Mouse (Mus musculus) urinary bladder, postnatal 4 days (tissue): Measurements from ENCODE around the gene Slirp.
"Not testable (repeated sequence)": the region's sequence is repeated elsewhere in the genome, so short reads cannot be mapped to it uniquely, and the experiment has no call there.

Experiments used
- DNase-seq, 2 experiments: peaks; one replicate each; pipeline ENCODE4 v3.0.0; 2021 to 2022; ENCODE audit warnings: low spot score in 2 of 2

Slirp gene

GRCm38 (mm10) chr12:87428885-87429284 lies 14.8 kb upstream of the Slirp start:
- DNase-seq: no peak

DNA sequence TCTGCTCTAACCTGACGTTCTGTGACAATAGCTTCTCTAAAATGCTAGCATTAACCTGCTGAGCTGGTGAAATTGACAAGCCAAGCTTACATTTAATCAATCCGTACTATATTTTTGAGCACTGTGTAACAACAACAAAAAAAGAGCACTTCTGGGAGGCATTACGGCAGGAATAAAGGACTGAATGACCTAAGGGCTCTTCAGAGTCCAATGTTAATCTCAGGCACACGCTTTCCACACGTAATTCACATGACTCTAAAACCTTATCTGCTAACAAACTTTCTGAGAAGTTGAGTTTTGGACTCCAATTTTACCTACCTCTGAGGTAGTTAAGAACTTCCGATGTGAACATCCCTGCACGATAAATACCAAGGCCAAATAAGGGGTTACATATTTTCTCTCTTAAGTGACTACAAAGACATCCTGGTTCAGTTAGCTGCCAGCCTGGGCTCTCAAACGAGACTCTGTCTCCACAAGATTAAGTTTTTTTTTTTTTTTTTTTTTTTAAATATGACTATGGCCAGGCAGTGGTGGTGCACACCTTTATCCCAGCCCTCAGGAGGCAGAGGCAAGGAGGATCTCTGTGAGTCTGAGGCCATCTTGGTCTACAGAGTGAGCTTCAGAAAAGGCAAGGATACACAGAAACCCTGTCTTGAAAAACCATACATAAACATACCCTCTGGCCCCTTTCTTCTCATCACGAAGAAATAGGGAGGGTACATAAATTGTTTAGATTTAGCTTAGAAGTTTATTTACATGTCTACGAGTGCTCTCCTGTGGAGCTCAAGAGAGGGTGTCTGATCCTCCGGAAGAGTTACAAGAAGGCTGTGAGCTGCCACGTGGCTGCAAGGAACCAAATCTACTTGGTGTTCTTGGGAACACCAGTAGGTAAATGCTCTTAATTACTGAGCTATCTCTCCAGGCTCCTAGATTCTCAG lies 1.2 kb upstream of the Slirp start:
- no peak for DNase-seq

GRCm38 (mm10) chr12:87443115-87443699 lies 489 bp upstream of the Slirp start:
- DNase-seq: peak in 1 of 2 experiments; percentile 61

- no peak for DNase-seq
Observed at GRCm38 (mm10) chr12:87444211-87444610, 515 bp downstream of the Slirp start.

GRCm38 (mm10) chr12:87449456-87449855 lies 5.8 kb downstream of the Slirp start:
- DNase-seq: no peak

DNA sequence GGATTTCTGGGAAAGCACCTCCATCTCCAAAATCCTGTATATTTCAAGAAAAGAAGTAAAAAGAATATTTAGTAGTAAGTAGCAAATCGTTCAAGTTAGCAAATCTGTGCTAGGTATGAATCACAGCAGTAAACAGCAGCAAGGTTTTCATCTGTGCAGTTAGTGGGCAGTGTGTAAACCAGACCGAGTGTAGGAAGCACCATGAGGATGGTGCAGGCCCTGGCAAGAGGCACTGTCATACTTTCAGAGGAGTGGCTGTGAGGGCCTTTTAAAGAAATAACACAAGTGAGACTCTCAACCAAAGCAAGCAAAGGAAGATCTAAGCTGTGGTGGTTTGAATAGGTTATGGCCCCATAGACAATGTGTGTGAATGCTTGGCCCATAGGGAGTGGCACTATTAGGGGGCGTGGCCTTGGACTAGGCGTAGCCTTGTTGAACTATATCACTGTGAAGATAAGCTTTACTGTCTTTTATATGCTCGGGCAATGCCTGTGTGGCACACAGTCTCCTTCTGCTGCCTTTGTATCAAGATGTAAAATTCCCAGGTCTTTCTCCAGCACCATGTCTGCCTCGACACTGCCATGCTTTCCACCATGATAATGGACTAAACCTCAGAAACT lies 21.1 kb downstream of the Slirp start:
- no peak for DNase-seq

DNA sequence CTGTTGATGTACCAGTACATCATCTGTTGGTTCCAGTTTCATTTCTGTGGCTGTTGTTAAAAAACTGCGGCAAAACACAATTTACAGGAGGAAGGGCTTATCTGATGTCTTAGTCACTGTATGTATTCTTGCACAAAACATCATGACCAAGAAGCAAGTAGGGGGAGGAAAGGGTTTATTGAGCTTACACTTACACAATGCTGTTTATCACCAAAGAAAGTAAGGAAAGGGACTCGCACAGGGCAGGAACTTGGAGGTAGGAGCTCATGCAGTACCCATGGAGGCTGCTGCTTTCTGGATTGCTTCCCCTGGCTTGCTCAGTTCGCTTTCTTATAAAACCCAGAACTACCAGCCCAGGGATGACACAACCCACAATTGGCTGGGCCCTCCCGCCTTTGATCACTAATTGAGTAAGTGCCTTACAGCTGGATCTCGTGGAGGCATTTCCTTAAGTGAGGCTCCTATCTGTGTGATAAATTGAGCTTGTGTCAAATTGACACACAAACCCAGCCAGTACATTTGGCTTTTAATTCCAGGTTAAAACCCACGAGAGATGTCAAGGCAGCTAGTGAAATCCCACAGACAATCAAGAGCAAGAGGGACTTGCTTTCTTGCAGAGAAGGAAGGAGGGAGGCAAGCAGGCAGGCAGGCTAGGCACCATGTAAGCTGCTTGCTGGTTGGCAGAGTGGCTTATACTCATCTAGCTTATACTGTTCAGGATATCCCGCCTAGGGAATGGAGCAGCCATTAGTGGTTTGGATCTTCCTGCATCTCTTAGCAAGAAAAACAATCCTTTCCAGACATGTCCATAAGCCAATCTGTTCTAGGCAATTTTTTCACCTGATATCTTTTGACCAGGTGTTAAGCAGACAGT lies 26.8 kb downstream of the Slirp start:
- DNase-seq: no peak

DNA sequence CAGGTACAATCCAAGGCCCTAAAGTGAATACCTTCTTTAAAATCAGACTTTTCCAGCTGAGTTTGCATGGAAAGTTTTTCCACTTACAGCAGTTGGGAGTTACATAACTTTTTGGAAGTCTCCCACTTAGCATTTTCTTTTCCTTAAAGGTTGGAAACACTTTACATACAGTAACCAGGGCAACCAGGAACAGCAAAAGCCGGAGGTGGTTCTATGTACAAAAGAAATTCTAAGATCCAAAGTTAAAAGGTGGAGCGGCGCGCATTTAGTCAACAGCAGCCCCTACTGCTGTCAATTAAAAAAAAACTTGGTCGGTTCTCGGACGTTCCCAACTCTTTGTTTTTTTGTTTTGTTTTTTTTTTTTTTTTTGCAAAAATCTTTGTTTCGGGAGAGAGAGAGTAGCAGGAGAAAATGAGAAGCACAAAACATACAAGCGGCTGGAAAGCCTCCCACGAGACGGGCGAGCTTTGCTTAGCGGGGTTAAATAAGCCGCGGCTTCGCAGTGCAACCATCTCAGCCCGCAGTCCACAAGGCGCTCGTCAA lies 27.8 kb downstream of the Slirp start:
- DNase-seq: no peak

DNA sequence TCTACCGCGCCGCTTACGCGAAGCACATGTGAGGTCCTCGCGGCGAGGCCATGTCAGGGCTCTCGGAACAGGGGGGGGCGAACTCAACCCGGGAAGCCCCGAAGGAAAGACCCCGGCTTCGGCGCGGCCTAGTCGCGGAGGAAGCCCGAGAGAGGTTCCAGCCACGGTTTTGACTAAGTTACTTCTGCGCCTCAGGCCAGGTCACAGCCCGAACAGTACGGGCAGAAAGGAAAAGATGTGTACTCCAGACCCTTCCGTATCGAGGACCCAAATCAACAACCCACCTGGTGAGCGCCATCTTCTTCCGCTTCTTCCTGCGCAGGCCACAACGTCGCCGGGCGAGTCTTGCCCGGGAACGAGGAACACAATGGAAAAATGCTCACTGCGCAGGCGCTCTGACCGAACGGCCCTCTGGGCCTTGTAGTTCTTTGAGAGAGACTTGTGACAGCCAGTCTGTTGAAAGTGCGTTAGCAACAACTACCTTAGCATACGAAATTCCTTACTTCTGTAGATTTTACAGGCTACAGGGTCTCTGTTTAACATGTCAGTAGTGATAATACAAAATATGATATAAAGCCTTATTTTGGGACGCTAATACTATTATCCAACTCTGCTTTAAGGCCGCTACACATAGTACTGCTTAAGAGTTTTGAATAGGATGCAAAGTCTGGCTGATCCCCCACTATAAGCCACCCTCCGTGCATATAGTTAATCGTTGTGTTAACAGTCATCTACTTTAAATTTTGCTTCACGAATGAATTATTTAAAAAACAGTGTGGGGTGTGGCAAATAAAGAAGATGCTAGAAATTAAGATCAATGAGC lies 28.5 kb downstream of the Slirp start, which contains the start of gene Snw1:
Snw1 (minus strand) TSS at position 311 of the 823 bp plus-strand sequence.
- peak; percentile 89 to 92 for DNase-seq

DNA sequence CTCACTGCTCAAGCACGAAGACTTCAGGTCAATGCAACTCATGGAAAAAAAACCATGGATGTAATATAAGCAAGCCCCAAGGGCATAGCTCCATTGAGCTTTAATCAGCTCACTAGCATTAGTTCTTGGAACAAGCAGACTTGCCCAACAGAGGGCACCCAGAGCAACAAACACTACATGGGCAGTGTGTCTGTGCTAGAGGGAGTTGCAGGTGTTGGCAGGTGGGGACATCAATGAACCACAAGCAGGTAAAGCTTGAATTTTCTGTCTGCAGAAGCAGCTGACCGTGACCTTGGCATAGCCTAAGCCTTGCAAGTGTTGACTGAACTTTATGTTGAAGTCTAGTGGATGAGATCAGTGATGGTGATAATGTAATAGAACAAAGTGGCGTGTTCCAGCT lies 31.1 kb downstream of the Slirp start:
- DNase-seq: no peak

DNA sequence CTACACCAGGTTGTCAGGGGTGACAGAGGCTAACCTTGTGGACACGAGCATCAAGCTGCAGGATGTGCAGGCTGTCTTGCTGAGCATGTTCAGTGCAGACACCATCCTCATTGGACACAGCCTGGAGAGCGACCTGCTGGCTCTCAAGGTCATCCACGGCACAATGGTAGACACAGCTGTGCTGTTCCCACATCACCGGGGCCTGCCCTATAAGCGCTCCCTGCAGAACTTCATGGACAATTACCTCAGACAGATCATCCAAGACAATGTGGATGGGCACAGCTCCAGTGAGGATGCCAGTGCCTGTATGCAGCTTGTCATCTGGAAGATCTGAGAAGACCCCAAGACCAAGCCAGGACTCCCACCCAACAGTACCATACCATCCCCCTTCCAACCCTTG lies 38.8 kb downstream of the Slirp start:
- not testable (repeated sequence) for DNase-seq

DNA sequence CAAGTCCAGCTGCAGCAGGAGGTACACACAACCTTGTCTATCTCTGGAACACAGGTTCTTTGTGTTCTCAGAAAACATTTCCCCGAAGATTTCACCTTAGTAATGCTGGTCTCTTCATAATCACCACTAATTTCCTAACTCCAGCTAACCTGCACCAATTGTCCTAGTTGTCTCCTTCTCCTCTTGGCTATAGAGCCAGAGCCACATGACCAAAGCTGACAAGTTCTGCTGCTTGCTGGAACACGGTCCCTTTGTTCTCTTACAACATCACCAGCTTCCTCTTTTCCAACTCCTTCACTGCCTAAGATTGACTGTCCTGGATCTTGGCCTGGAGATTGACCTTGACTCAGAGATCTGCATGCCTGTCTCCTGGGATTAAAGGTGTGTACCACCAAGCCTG lies 45.0 kb downstream of the Slirp start:
- DNase-seq: not testable (repeated sequence)

DNA sequence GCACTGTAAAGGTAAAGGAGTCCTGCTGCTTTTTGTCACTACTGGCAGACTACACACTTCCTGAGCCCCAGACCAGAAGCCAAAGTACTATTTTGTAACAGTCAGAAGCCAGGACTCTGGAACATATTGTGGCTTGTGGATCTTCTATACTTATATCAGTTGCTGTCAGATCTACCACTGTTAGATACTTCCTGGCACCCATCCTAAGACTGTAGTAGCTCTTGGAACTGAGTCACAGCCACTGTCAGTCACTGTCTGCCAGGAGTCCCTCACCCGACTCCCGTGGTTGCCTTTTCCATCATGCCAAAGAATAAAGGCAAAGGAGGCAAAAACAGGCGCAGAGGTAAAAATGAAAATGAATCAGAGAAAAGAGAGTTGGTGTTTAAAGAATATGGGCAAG lies 50.7 kb downstream of the Slirp start, which contains the start of gene Gm5788:
Gm5788 (plus strand) TSS at position 301 of the 400 bp plus-strand sequence.
- DNase-seq: not testable (repeated sequence)
